Mouse (Mus musculus) regulatory T cell (primary cell): Measurements from ENCODE around the gene Sephs2.

ENCODE experiments used
- in situ Hi-C: fragments of 300-600 bp; cut with MboI, MseI; formaldehyde crosslinking; loops from one replicate; pipeline ENCODE4 v1.15.1; 2025; ENCODE audit warnings: high pct_unique_total_duplicates

Gene Sephs2

DNA sequence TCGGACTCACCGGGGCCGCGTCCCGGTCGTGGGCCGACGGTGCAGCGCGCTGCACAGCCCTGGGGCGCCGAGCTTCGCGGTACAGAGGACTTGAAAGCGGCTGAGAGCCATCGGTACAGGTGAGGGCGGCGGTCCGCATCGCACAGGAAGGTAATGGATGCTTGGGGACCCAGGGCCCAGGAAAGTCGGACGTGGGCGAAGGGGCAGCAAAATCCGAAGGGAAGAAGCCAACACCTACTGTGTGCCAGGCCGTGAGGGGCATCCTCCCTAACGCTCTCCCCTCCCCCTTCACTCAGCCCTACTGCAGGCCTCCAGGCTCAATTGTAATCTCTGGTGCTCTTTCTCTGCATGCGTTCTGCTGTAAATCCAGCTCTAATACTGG is 40.5 kb downstream of the Sephs2 start:
- in situ Hi-C loops = no loop called here

DNA sequence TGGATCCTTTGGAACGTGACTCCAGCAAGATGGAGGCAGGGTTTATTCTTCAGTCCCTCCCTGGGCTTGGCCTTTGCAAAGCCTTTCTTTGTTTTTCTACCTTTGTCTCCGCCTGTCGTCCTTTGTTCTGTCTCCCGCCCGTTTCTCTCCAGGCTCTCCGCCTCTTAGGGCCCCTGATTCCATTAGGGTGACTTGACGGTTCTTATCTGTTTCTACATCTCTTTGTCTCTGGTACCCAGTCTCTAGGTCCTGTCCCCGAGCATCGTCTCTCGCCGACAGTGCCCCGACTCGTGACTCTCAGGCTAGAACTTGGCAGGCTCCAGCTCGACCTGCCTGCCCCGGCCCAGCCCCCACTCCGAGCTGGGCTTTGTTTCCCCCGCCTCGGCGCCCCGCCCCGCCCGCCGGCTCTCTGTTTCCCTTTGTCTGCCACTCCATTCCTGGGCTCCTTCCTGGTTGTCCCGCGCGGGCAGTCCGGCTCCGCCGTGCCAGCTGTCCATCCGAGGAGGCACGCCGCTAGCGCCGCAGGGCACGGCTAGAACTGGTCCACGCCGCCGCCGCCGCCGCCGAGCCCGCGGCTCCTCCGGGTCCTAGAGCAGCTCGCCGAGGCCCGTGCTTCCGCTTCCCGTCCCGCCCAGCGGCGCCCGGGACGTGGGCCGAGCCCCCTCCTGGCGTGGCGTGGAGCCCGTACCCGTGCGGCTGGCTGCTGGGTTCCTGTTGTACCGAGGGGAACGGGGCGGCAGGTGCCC is 41.1 kb downstream of the Sephs2 start, which contains the start of the genes Zfp553 and Sept1:
TSS of gene Zfp553 (plus strand) at position 440 of the 746 bp plus-strand sequence.
TSS of gene Sept1 (minus strand) at position 509 of the 746 bp plus-strand sequence.
- in situ Hi-C loops = no loop called here

DNA sequence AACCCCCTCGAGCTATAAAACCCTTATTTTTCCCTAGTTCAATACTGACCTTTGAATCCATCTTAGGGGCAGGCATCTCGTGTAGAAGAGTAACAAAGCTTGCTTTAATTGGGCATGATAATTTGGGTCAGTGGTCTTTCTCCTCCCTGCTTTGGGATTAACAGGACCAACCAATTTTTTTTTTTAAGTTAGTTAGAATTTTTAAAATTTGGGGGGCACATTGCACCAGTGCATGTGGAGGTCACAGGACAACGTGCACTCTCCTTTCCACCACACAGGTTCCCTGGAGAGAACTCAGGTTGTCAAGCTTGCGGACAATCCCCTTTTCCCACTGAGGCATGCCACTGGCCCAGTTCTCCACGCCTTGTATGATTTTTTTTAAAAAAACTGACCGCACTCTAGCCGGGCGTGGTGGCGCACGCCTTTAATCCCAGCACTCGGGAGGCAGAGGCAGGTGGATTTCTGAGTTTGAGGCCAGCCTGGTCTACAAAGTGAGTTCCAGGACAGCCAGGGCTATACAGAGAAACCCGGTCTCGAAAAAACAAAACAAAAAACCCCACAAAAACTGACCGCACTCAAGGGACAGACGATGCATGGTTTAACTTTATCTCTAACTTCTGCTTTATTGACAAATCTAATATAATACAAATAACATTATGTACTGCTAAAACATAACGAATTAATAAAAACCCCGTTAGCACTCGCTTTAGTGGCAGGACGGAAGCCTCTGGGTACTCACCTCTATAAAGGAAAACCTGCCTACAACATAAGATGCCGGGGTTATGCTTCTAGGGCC is 41.8 kb downstream of the Sephs2 start:
- in situ Hi-C loops = no loop called here

DNA sequence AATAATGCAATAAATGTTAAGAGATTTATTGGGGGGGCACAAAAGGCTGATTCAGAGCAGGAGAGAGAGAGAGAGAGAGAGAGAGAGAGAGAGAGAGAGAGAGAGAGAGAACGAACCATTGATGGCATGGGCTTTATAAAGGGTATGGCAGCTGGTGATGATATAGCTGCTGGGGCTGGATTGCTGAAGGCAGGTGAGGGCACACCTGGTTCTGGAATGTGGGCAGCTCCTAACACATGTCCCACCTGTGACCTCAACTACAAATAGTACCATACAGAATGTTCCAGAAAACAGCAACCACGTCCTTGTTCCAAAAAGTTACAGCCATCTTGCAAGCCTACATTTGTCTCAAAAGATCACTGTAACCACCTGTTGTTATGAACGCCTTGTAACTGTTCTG is 42.5 kb downstream of the Sephs2 start:
- in situ Hi-C loops = no loop called here

DNA sequence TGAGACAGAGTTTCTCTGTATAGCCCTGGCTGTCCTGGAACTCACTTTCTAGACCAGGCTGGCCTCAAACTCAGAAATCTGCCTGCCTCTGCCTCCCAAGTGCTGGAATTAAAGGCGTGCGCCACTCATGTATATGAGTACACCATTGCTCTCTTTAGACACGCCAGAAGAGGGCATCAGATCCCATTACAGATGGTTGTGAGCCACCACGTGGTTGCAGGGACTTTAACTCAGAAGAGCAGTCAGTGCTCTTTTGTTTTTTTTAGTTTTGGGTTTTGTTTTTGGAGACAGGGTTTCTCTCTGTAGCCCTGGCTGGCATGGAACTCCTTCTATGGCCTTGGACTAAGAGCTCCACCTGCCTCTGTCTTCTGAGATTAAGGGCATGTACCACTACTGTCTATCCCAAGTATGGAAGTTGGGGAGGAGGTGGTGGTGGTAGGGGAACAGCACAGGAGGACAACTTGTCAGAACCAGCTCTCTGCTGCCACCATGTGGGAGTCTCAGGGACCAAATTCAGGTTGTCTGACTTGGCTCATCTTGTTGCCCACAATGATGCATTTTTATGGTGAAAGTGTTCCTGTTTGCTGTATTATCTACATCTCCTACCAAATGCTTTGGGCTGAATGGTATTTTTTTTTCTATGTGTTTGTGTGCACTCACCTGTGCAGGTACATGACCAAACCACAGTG is 45.1 kb downstream of the Sephs2 start:
- in situ Hi-C loops = no loop called here

DNA sequence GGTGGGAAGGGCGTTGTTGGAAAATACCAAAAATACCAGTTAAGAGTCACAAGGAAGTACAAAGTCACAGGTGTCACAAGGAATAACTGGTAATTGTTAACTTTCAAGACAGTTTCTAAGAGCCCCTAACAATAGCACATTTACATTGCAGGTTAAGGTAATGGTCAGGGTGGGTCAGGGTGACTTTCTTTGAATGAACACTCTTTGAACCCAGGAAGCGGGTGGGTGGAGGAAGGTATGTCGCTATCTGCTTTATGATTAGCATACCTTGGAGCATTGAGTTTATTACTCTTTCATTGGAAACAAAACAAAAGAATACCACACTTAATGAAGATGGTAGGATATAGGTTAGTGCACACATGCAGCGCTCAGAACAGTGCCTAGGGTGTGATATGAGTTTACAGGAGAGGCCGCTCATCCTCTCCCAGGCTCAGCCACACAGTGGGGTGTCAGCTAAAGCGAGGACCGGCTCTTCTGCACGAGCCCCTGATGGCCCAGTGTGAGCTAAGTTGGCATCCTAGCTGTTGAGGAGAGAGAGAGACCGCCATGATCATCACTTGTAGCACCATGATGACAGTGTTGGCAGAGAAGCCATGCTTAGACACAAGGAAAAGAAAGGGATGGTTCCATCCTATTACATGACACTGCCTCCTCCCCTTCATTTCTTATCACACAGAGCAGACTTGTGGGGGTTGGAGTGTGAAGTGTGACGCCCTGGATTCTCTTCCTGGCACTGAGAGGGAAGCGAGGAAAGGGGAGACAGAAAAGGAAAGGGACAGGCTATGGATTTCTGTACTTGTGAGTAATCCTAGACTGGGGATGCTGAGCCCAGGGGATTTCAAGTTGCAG is 48.5 kb downstream of the Sephs2 start:
- in situ Hi-C loops = no loop called here

DNA sequence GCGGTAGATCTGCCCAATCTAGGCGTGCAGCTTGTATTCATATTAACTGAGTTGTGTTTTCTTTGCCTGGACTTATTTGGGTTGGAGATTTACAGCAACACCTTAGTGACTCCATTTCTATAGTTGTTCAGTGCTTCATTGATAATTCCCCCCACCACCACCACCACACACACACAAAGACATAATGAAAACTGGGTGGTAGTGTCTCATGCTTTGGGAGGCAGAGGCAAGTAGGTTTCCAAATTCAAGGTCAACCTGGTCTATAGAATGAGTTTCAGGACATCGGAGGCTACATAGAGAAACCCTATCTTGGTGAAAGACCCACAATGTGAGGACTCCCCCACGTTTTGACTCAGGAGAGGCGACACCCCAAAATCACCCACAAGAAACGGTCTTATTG is 49.2 kb downstream of the Sephs2 start:
- in situ Hi-C loops = no loop called here

DNA sequence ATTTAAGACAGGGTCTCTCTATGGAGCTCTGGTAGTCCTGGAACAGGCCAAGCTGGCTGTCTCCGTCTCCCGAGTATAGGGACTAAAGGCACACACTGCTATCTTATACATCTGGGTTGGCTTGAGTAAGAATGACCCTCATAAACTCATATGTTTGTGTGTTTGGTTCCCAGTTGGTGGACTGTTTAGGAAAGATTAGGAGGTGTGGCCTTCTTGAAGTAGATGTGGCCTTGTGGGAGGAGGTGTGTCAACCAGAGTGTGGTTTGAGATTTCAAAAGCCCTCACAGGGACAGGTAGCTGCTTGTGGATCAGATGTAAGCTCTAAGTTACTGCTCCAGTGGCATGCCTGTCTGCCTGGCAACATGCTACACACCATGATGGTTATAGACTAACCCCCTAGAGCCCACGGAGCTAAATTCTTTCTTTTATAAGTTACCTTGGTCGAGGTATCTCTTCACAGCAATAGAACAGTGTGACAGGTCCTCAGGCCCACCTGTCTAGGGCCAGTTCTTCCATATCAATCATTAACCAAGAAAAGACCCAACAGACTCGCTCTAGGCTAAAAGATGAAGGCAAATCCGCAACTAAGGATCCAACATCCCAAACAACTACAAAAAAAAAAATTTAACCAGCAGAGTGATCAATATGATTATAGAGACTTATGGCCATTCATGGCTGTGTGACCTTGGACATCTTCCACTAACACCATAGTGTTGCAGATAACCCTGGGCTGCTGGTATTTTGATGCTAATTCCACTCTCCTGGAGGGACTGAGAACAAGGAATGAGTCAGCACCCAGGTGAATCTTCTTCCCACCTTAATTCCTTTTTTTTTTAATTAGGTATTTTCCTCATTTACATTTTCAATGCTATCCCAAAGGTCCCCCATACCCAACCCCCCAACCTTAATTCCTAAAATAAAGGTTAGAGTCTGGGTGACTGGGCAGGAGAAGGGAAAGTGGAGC is 50.1 kb downstream of the Sephs2 start:
- in situ Hi-C loops = no loop called here

DNA sequence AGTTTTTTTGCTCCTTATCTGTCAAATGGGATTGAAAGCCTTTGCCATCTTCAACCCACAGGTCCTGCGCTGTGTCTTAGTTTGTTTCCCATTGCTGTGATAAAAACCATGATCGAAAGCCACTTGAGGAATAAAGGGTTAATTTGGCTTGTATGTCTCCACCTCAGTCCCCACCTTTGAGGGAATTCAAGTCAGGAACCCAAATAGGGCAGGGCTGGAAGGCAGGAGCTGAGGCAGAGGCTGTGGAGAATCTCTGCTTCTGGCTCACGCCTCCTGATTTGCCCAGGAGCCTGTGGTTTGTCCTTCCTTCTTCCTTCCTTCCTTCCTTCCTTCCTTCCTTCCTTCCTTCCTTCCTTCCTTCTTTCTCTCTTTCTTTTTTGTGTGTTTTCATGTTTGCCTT is 50.7 kb downstream of the Sephs2 start:
- in situ Hi-C loops = no loop called here
